Comparison of ENCODE assay signal across 9 mouse cellular contexts in the genomic region with DNA sequence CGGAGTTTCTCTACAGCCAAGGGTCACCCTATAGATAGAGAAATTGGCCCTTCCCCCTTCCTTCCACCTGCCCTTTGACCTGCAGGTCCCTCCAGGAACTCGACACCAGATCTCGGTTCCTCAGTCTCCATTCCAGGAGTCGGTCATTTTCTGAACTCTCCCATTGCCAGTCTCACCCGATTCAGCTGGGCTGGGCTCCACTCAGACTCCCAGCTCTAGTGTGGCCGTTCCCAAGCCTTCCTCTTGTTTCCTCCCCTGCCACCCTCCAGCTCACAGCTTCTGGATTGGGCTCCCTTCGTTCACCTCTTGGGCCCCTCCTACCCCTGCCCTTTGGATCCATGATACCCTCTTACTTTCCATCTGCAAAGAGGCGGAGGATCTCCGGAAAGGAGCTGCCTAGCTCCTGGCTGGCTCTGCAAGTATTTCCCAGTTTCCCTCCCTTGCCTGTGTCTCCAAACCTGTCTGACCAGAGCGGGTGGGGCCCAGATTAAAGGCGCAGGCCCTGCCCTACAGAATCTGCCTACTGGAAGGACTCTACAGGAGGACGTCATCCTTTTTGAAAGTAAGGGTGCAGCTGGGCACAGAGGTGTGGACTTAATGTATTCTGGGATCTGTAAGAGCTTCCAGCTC. TPM values are rescaled to one million over a fixed set of nuclear protein-coding genes. Genes with fewer than 3 reads are reported as not detected.
DNase-seq lines count a peak whose midpoint lies in the region; ATAC-seq and TF ChIP-seq lines count a peak whose summit lies in the region.
"Had no signal": no experiment of that assay in that cellular context is flagged by ENCODE, and none has a peak within 500 bp of the region (broad histone marks: within the 10 kb centered on the region; RNA-seq: fewer than 3 reads in every experiment).

No protein-coding gene starts in this region.

- no peak overlapping the region for H3K4me3 ChIP-seq in forebrain, embryonic 13.5 days
- H3K4me3 ChIP-seq in forebrain, postnatal 0 days (ENCODE audit: low read depth, low read length), result no peak overlapping the region
- H3K4me3 ChIP-seq in embryonic facial prominence, embryonic 11.5 days (ENCODE audit: low read depth, low read length), result no peak overlapping the region
- no peak overlapping the region for H3K4me3 ChIP-seq in hindbrain, embryonic 11.5 days (ENCODE audit: low read depth, low read length)

- peaks cover 7% of the 10 kb centered on the region for H3K36me3 ChIP-seq in forebrain, embryonic 13.5 days (ENCODE audit: poor library complexity, severe bottlenecking)
- 0 out of 2 replicates have a peak, but pooled peaks cover 6% of the 10 kb centered on the region for H3K36me3 ChIP-seq in forebrain, postnatal 0 days (ENCODE audit: insufficient read depth)
- no peaks in the 10 kb centered on the region for H3K36me3 ChIP-seq in embryonic facial prominence, embryonic 11.5 days (replicated peaks; ENCODE audit: control insufficient read depth, insufficient read depth, low read depth, low read length)
- no peaks in the 10 kb centered on the region for H3K36me3 ChIP-seq in hindbrain, embryonic 11.5 days (ENCODE audit: control insufficient read depth, insufficient read depth, low read length)

- H3K9me3 ChIP-seq in forebrain, embryonic 13.5 days (replicated peaks), result no peaks in the 10 kb centered on the region
- H3K9me3 ChIP-seq in forebrain, postnatal 0 days (ENCODE audit: low read length), result no peaks in the 10 kb centered on the region
- H3K9me3 ChIP-seq in embryonic facial prominence, embryonic 11.5 days (replicated peaks; ENCODE audit: control insufficient read depth, low read length), result no peaks in the 10 kb centered on the region
- no peaks in the 10 kb centered on the region for H3K9me3 ChIP-seq in hindbrain, embryonic 11.5 days (ENCODE audit: control insufficient read depth, low read length)

- H3K27ac ChIP-seq in forebrain, embryonic 13.5 days, result no peak overlapping the region
- no peak overlapping the region for H3K27ac ChIP-seq in forebrain, postnatal 0 days (ENCODE audit: low read depth, low read length)
- H3K27ac ChIP-seq in embryonic facial prominence, embryonic 11.5 days (replicated peaks; ENCODE audit: low read depth, low read length), result no peak overlapping the region
- H3K27ac ChIP-seq in hindbrain, embryonic 11.5 days (ENCODE audit: low read depth, low read length), result no peak overlapping the region

- peaks cover 31% of the 10 kb centered on the region for H3K4me1 ChIP-seq in forebrain, embryonic 13.5 days
- peaks cover 16% of the 10 kb centered on the region; the same call in 1 of the 2 replicates for H3K4me1 ChIP-seq in forebrain, postnatal 0 days (ENCODE audit: insufficient read depth)
- 0 out of 2 replicates have a peak, but pooled peaks cover 3% of the 10 kb centered on the region for H3K4me1 ChIP-seq in embryonic facial prominence, embryonic 11.5 days (ENCODE audit: control insufficient read depth, insufficient read depth, low read length)
- H3K4me1 ChIP-seq in hindbrain, embryonic 11.5 days (replicated peaks; ENCODE audit: control insufficient read depth, insufficient read depth, low read length), result peaks cover 8% of the 10 kb centered on the region; the same call in 1 of the 2 replicates

- no peak for TF ChIP-seq CTCF in forebrain, postnatal 0 days (IDR thresholded peaks at IDR 0.05; ENCODE audit: low read depth)

- no peak for DNase-seq in forebrain, postnatal 0 days
- no peak for DNase-seq in embryonic facial prominence, embryonic 11.5 days (ENCODE audit: low spot score)
- peak; percentile 17 to 43 for DNase-seq in kidney, postnatal 4 days
- peak; percentile 47 for DNase-seq in lung, postnatal 10 days
- DNase-seq in cerebellum, adult 9-11 months, result no peak
- DNase-seq in hindbrain, embryonic 11.5 days (ENCODE audit: low spot score), result no peak
- no peak for DNase-seq in cerebellum, adult 8-10 months
- DNase-seq: heart, adult 18-20 months had no signal

- no peak overlapping the region for H3K4me2 ChIP-seq in forebrain, embryonic 13.5 days
- no peak overlapping the region for H3K4me2 ChIP-seq in forebrain, postnatal 0 days (ENCODE audit: low read depth)
- H3K4me2 ChIP-seq in embryonic facial prominence, embryonic 11.5 days (ENCODE audit: low read depth, low read length), result no peak overlapping the region
- H3K4me2 ChIP-seq in hindbrain, embryonic 11.5 days (replicated peaks; ENCODE audit: low read depth, low read length), result no peak overlapping the region

- WGBS in forebrain, embryonic 13.5 days, result 66% methylated on average over 12 of the region's 12 CpGs
- WGBS in forebrain, postnatal 0 days, result 71% methylated on average over 12 of the region's 12 CpGs
- WGBS in embryonic facial prominence, embryonic 11.5 days, result 39% methylated on average over 12 of the region's 12 CpGs
- 52% methylated on average over 12 of the region's 12 CpGs for WGBS in hindbrain, embryonic 11.5 days

- no peaks in the 10 kb centered on the region for H3K27me3 ChIP-seq in forebrain, embryonic 13.5 days
- no peaks in the 10 kb centered on the region for H3K27me3 ChIP-seq in forebrain, postnatal 0 days (ENCODE audit: insufficient read depth, low read length)
- no peaks in the 10 kb centered on the region for H3K27me3 ChIP-seq in embryonic facial prominence, embryonic 11.5 days (ENCODE audit: control insufficient read depth, insufficient read depth, low read length)
- H3K27me3 ChIP-seq in hindbrain, embryonic 11.5 days (ENCODE audit: control insufficient read depth, insufficient read depth, low read length), result no peaks in the 10 kb centered on the region

- H3K9ac ChIP-seq in forebrain, embryonic 13.5 days, result peak overlapping the region; percentile 9; the same call in 1 of the 2 replicates
- no peak overlapping the region for H3K9ac ChIP-seq in forebrain, postnatal 0 days
- peak overlapping the region; percentile 34 for H3K9ac ChIP-seq in embryonic facial prominence, embryonic 11.5 days (replicated peaks; ENCODE audit: low read length)
- no peak overlapping the region for H3K9ac ChIP-seq in hindbrain, embryonic 11.5 days (ENCODE audit: low read depth, low read length)

- no peak for ATAC-seq in forebrain, embryonic 13.5 days
- no peak for ATAC-seq in forebrain, postnatal 0 days
- no peak for ATAC-seq in embryonic facial prominence, embryonic 11.5 days (replicated peaks; ENCODE audit: insufficient number of reproducible peaks, low FRiP score, low TSS enrichment, low read depth)
- ATAC-seq in hindbrain, embryonic 11.5 days (ENCODE audit: low FRiP score), result no peak

RNA-seq across cellular contexts. Expression of a gene that starts 1.8 kb away (rescaled TPM):
- polyA plus RNA-seq in forebrain, embryonic 13.5 days (2015; fragmentation: Nextera tagmentation; extraction: Ambion mirVana), result 2.4 and 3.0 TPM in 2 replicates
- total RNA-seq in forebrain, postnatal 0 days (2014; rRNA removed), result 0.33 and 1.5 TPM in 2 replicates
- polyA plus RNA-seq in forebrain, postnatal 0 days (2015; fragmentation: Nextera tagmentation; extraction: Ambion mirVana), result 0.79 and 0.92 TPM in 2 replicates
- polyA plus RNA-seq in embryonic facial prominence, embryonic 11.5 days (2014; fragmentation: Nextera tagmentation; extraction: Ambion mirVana), result 2.1 and 2.8 TPM in 2 replicates
- polyA plus RNA-seq in hindbrain, embryonic 11.5 days (2014; fragmentation: Nextera tagmentation; extraction: Ambion mirVana), result 1.7 TPM in 2 replicates

RNA-seq across cellular contexts. Expression of a gene that starts 1.9 kb away (rescaled TPM):
- 62.6 and 64.0 TPM in 2 replicates for polyA plus RNA-seq in forebrain, embryonic 13.5 days (2015; fragmentation: Nextera tagmentation; extraction: Ambion mirVana)
- 85.3 and 96.5 TPM in 2 replicates for total RNA-seq in forebrain, postnatal 0 days (2014; rRNA removed)
- polyA plus RNA-seq in forebrain, postnatal 0 days (2015; fragmentation: Nextera tagmentation; extraction: Ambion mirVana), result 29.2 and 33.8 TPM in 2 replicates
- 33.3 and 39.3 TPM in 2 replicates for polyA plus RNA-seq in embryonic facial prominence, embryonic 11.5 days (2014; fragmentation: Nextera tagmentation; extraction: Ambion mirVana)
- 42.0 and 44.5 TPM in 2 replicates for polyA plus RNA-seq in hindbrain, embryonic 11.5 days (2014; fragmentation: Nextera tagmentation; extraction: Ambion mirVana)

RNA-seq across cellular contexts. Expression of a gene that starts 9.3 kb away (rescaled TPM):
- polyA plus RNA-seq in forebrain, embryonic 13.5 days (2015; fragmentation: Nextera tagmentation; extraction: Ambion mirVana), result 82.5 and 100 TPM in 2 replicates
- total RNA-seq in forebrain, postnatal 0 days (2014; rRNA removed), result 44.8 and 55.2 TPM in 2 replicates
- 118 and 125 TPM in 2 replicates for polyA plus RNA-seq in forebrain, postnatal 0 days (2015; fragmentation: Nextera tagmentation; extraction: Ambion mirVana)
- polyA plus RNA-seq in embryonic facial prominence, embryonic 11.5 days (2014; fragmentation: Nextera tagmentation; extraction: Ambion mirVana), result 77.9 and 87.3 TPM in 2 replicates
- polyA plus RNA-seq in hindbrain, embryonic 11.5 days (2014; fragmentation: Nextera tagmentation; extraction: Ambion mirVana), result 69.4 and 71.5 TPM in 2 replicates

RNA-seq across cellular contexts. Expression of a gene that starts 30.2 kb away (rescaled TPM):
- 0.81 and 1.0 TPM in 2 replicates for polyA plus RNA-seq in forebrain, embryonic 13.5 days (2015; fragmentation: Nextera tagmentation; extraction: Ambion mirVana)
- 1.3 and 3.3 TPM in 2 replicates for total RNA-seq in forebrain, postnatal 0 days (2014; rRNA removed)
- 2.7 and 3.0 TPM in 2 replicates for polyA plus RNA-seq in forebrain, postnatal 0 days (2015; fragmentation: Nextera tagmentation; extraction: Ambion mirVana)
- 0.60 and 0.82 TPM in 2 replicates for polyA plus RNA-seq in embryonic facial prominence, embryonic 11.5 days (2014; fragmentation: Nextera tagmentation; extraction: Ambion mirVana)
- polyA plus RNA-seq in hindbrain, embryonic 11.5 days (2014; fragmentation: Nextera tagmentation; extraction: Ambion mirVana), result 1.3 and 1.6 TPM in 2 replicates

RNA-seq across cellular contexts. Expression of a gene that starts 37.2 kb away (rescaled TPM):
- polyA plus RNA-seq in forebrain, embryonic 13.5 days (2015; fragmentation: Nextera tagmentation; extraction: Ambion mirVana), result 612 and 636 TPM in 2 replicates
- total RNA-seq in forebrain, postnatal 0 days (2014; rRNA removed), result 373 and 393 TPM in 2 replicates
- polyA plus RNA-seq in forebrain, postnatal 0 days (2015; fragmentation: Nextera tagmentation; extraction: Ambion mirVana), result 440 and 452 TPM in 2 replicates
- polyA plus RNA-seq in embryonic facial prominence, embryonic 11.5 days (2014; fragmentation: Nextera tagmentation; extraction: Ambion mirVana), result 784 and 788 TPM in 2 replicates
- 736 and 767 TPM in 2 replicates for polyA plus RNA-seq in hindbrain, embryonic 11.5 days (2014; fragmentation: Nextera tagmentation; extraction: Ambion mirVana)

Comparison
In these comparisons a context has a peak if more than half of its experiments do, and no peak if none do; other contexts are left out.
1. H3K9ac ChIP-seq: peak in forebrain, embryonic 13.5 days (single experiment) and embryonic facial prominence, embryonic 11.5 days (single experiment); none in forebrain, postnatal 0 days (single experiment) and hindbrain, embryonic 11.5 days (single experiment).
2. DNase-seq: peak in kidney, postnatal 4 days (2 of 2) and lung, postnatal 10 days (single experiment); none in forebrain, postnatal 0 days (single experiment), embryonic facial prominence, embryonic 11.5 days (single experiment), cerebellum, adult 9-11 months (single experiment), hindbrain, embryonic 11.5 days (single experiment) and cerebellum, adult 8-10 months (single experiment).